Mouse (Mus musculus) neural tube, embryonic 11.5 days (tissue): Measurements from ENCODE around the gene Ccdc14. TPM values are rescaled to one million over a fixed set of nuclear protein-coding genes. Genes with fewer than 3 reads are reported as not detected.
"Not testable (repeated sequence)": the region's sequence is repeated elsewhere in the genome, so short reads cannot be mapped to it uniquely, and the experiment has no call there.

Experiments
- ATAC-seq: fragments of 200-750 bp; cut with Nextera tagmentation; 2 replicates; pipeline ENCODE4 v1.8.0; 2017; ENCODE audit warnings: moderate number of reproducible peaks, mild to moderate bottlenecking, moderate TSS enrichment, moderate library complexity; ENCODE audit not compliant: insufficient read depth, low FRiP score, low TSS enrichment
- DNase-seq: peaks from one replicate; pipeline ENCODE4 v3.0.0-alpha.2; 2015; ENCODE audit warnings: low spot score
- H3K27ac ChIP-seq: fragments of 300-500 bp; sonication (generic); 2 replicates; pipeline ENCODE4 v1.5.1; 2014; ENCODE audit warnings: low read depth, mild to moderate bottlenecking, low read length
- H3K27me3 ChIP-seq: fragments of 300-500 bp; sonication (generic); 2 replicates; pipeline ENCODE4 v1.6.1; 2014; ENCODE audit warnings: mild to moderate bottlenecking, low read length, mixed read lengths; ENCODE audit not compliant: control insufficient read depth, insufficient read depth
- H3K36me3 ChIP-seq: fragments of 300-500 bp; sonication (generic); 2 replicates; pipeline ENCODE4 v1.6.1; 2014; ENCODE audit warnings: mild to moderate bottlenecking, low read length, moderate library complexity, mixed read lengths; ENCODE audit not compliant: control insufficient read depth, insufficient read depth
- H3K4me1 ChIP-seq: fragments of 300-500 bp; sonication (generic); 2 replicates; pipeline ENCODE4 v1.6.1; 2014; ENCODE audit warnings: low read length, mixed read lengths; ENCODE audit not compliant: control insufficient read depth, insufficient read depth
- H3K4me2 ChIP-seq: fragments of 300-500 bp; sonication (generic); 2 replicates; pipeline ENCODE4 v1.6.1; 2014; ENCODE audit warnings: low read depth, mild to moderate bottlenecking, moderate library complexity
- H3K4me3 ChIP-seq: fragments of 300-500 bp; sonication (generic); 2 replicates; pipeline ENCODE4 v1.5.1; 2014; ENCODE audit warnings: low read depth, low read length
- H3K9ac ChIP-seq: fragments of 300-500 bp; sonication (generic); 2 replicates; pipeline ENCODE4 v1.6.1; 2014; ENCODE audit warnings: mild to moderate bottlenecking, low read length
- H3K9me3 ChIP-seq: fragments of 300-500 bp; sonication (generic); 2 replicates; pipeline ENCODE4 v1.6.1; 2016; ENCODE audit warnings: low read length; ENCODE audit not compliant: control insufficient read depth
- WGBS: fragments of 180-500 bp; shearing (Covaris S2); extraction: QIAGEN DNeasy Blood & Tissue Kit; methylation state at CpG from one replicate; pipeline ENCODE4 v1.1.7; 2014; 5-methylcytosine and 5-hydroxymethylcytosine counted together
- polyA plus RNA-seq: library from polyadenylated mRNA; unstranded; fragments of >200 nt; fragmentation: Nextera tagmentation; extraction: Ambion mirVana; gene quantifications from 2 replicates; pipeline ENCODE4 v1.2.1, GENCODE M21; 2014

Ccdc14 gene
- polyA plus RNA-seq, 1 experiment from 2014 or later: 11.8 TPM

GRCm38 (mm10) chr16:34698721-34699120 is 8.3 kb downstream of the Ccdc14 start:
- H3K4me2 ChIP-seq, H3K27me3 ChIP-seq: not testable (repeated sequence)
- WGBS: 90% methylated on average over 3 of the region's 3 CpGs

GRCm38 (mm10) chr16:34700165-34700827 is 9.9 kb downstream of the Ccdc14 start:
- Histone ChIP-seq H3K9me3 (no peaks in the 10 kb centered on the region), H3K4me3 (no peak overlapping the region), H3K9ac (no peak overlapping the region), H3K36me3 (0 out of 2 replicates have a peak, but pooled peaks cover 2% of the 10 kb centered on the region), H3K27ac (no peak overlapping the region), H3K27me3 (no peaks in the 10 kb centered on the region), H3K4me1 (no peaks in the 10 kb centered on the region), H3K4me2 (no peak overlapping the region)
- WGBS: 40% methylated on average over 7 of the region's 7 CpGs
- ATAC-seq: no peak
- peak; percentile 76 for DNase-seq

More at GRCm38 (mm10) chr16:34698721-34699120, 8.3 kb downstream of the Ccdc14 start:
- not testable (repeated sequence) for H3K9me3 ChIP-seq, H3K9ac ChIP-seq, H3K36me3 ChIP-seq, H3K27ac ChIP-seq, DNase-seq, H3K4me3 ChIP-seq, ATAC-seq, H3K4me1 ChIP-seq

- WGBS: 90% methylated on average over 6 of the region's 6 CpGs
- no peaks in the 10 kb centered on the region for H3K27me3 ChIP-seq
- DNase-seq: no peak
- no peaks in the 10 kb centered on the region for H3K4me1 ChIP-seq
- no peak overlapping the region for H3K4me3 ChIP-seq
- no peak overlapping the region for H3K4me2 ChIP-seq
- no peaks in the 10 kb centered on the region for H3K9me3 ChIP-seq
- no peak overlapping the region for H3K9ac ChIP-seq
- H3K27ac ChIP-seq: no peak overlapping the region
- H3K36me3 ChIP-seq: 0 out of 2 replicates have a peak, but pooled peaks cover 2% of the 10 kb centered on the region
- no peak for ATAC-seq
These were observed 10.4 kb downstream of the Ccdc14 start for GRCm38 (mm10) chr16:34700828-34701216.

- Histone ChIP-seq H3K9me3 (no peaks in the 10 kb centered on the region), H3K36me3 (peaks cover 3% of the 10 kb centered on the region), H3K4me3 (no peak overlapping the region), H3K4me2 (no peak overlapping the region), H3K4me1 (no peaks in the 10 kb centered on the region), H3K27ac (no peak overlapping the region), H3K9ac (no peak overlapping the region), H3K27me3 (no peaks in the 10 kb centered on the region)
- 93% methylated on average over 2 of the region's 2 CpGs for WGBS
- DNase-seq (no peak), ATAC-seq (no peak)
These were observed 15.6 kb downstream of the Ccdc14 start for GRCm38 (mm10) chr16:34706019-34706418.

GRCm38 (mm10) chr16:34706487-34706946 is 16.1 kb downstream of the Ccdc14 start:
- H3K4me1 ChIP-seq: no peaks in the 10 kb centered on the region
- no peak overlapping the region for H3K27ac ChIP-seq
- H3K27me3 ChIP-seq: no peaks in the 10 kb centered on the region
- ATAC-seq (no peak), DNase-seq (no peak)
- peaks cover 3% of the 10 kb centered on the region for H3K36me3 ChIP-seq
- WGBS: 93% methylated on average over 7 of the region's 7 CpGs
- no peak overlapping the region for H3K9ac ChIP-seq
- H3K4me3 ChIP-seq: no peak overlapping the region
- no peaks in the 10 kb centered on the region for H3K9me3 ChIP-seq
- H3K4me2 ChIP-seq: no peak overlapping the region

- Histone ChIP-seq H3K4me1 (no peaks in the 10 kb centered on the region), H3K27me3 (no peaks in the 10 kb centered on the region), H3K9me3 (no peaks in the 10 kb centered on the region), H3K4me2 (no peak overlapping the region), H3K9ac (no peak overlapping the region), H3K27ac (no peak overlapping the region), H3K4me3 (no peak overlapping the region), H3K36me3 (peaks cover 3% of the 10 kb centered on the region)
- ATAC-seq: no peak
- 89% methylated on average over 3 of the region's 3 CpGs for WGBS
- no peak for DNase-seq
These were observed 21.1 kb downstream of the Ccdc14 start for GRCm38 (mm10) chr16:34711481-34711880.

- H3K27me3 ChIP-seq: no peaks in the 10 kb centered on the region
- no peaks in the 10 kb centered on the region for H3K4me1 ChIP-seq
- H3K4me2 ChIP-seq: no peak overlapping the region
- ATAC-seq: no peak
- DNase-seq: no peak
- H3K9ac ChIP-seq: no peak overlapping the region
- H3K27ac ChIP-seq: no peak overlapping the region
- H3K9me3 ChIP-seq: no peaks in the 10 kb centered on the region
- 96% methylated on average over 3 of the region's 3 CpGs for WGBS
- H3K36me3 ChIP-seq: no peaks in the 10 kb centered on the region; the same call in 1 of the 2 replicates
- H3K4me3 ChIP-seq: no peak overlapping the region
These were observed 34.7 kb downstream of the Ccdc14 start for GRCm38 (mm10) chr16:34725156-34725555.

GRCm38 (mm10) chr16:34728610-34729009 is 38.2 kb downstream of the Ccdc14 start:
- H3K36me3 ChIP-seq, ATAC-seq, H3K9ac ChIP-seq, H3K27ac ChIP-seq, H3K27me3 ChIP-seq, H3K4me2 ChIP-seq, H3K4me3 ChIP-seq, DNase-seq, H3K4me1 ChIP-seq, H3K9me3 ChIP-seq: not testable (repeated sequence)

- DNase-seq: no peak
- Histone ChIP-seq H3K36me3 (no peaks in the 10 kb centered on the region), H3K4me3 (no peak overlapping the region), H3K4me2 (no peak overlapping the region), H3K4me1 (no peaks in the 10 kb centered on the region), H3K9me3 (no peaks in the 10 kb centered on the region), H3K27me3 (no peaks in the 10 kb centered on the region), H3K27ac (no peak overlapping the region), H3K9ac (no peak overlapping the region)
- WGBS: 83% methylated on average over 1 of the region's 1 CpGs
- no peak for ATAC-seq
These were observed 39.0 kb downstream of the Ccdc14 start for GRCm38 (mm10) chr16:34729371-34729770.
